Mouse (Mus musculus) ES-E14 (cell line): ENCODE data around the gene Acat2.
A peak's percentile ranks its signal among the peaks of the same experiment; 100 is the strongest.

ENCODE experiments used
- CHD2 ChIP-seq: IDR thresholded peaks from 2 replicates; pipeline ENCODE4 v1.6.1; 2014; ENCODE audit warnings: mild to moderate bottlenecking, low read depth, low read length, inconsistent platforms
- HCFC1 ChIP-seq: IDR thresholded peaks from 2 replicates; pipeline ENCODE4 v1.6.1; 2012; ENCODE audit warnings: low read length, inconsistent platforms, borderline replicate concordance; ENCODE audit not compliant: insufficient read depth
- ZNF384 ChIP-seq: IDR thresholded peaks from 2 replicates; pipeline ENCODE4 v1.6.1; 2012; ENCODE audit warnings: low read depth, low read length, inconsistent platforms

GRCm38 (mm10) chr17:12915881-12916583 lies 44.5 kb downstream of the Acat2 start, which contains the start of gene Mrpl18:
- TF ChIP-seq ZNF384 (no peak), HCFC1 (peak; percentile 79), CHD2 (peak; percentile 74; the same call in 1 of the 2 replicates)
